Mouse (Mus musculus): Measurements from ENCODE around the gene Mobp.

The Mobp gene

GRCm38 (mm10) chr9:120210865-120211264 is 61.4 kb downstream of the Mobp start:
- no peak for DNase-seq (ENCODE audit: low spot score in 2 of 2)

GRCm38 (mm10) chr9:120212936-120213335 is 63.4 kb downstream of the Mobp start:
- DNase-seq (ENCODE audit: low spot score in 2 of 2): no peak

DNA sequence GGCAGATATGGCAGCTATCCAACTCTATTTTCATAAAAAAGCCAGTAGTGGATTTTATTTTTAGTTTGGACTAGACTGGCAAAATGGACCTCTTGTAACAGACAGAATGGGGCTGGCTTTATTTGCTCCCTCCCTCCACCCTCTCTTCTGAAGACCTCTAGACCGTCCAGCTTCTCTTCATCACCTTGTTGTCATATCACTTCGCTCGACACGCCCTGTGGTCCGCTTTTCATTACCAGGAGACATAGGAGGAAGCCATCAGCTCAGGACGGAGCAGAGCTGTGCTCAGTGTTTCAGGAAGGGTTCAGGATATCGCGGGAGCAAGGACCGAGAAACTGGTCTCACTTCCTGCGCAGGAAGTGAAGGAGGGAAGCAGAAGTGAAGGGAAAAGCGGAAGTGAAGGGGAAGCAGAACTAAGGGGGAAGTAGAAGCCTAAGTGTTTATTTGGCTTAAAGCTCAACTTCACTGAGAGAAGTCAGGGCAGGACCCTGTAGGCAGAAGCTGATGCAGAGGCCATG is 65.5 kb downstream of the Mobp start:
- DNase-seq (ENCODE audit: low spot score in 2 of 2): no peak

DNA sequence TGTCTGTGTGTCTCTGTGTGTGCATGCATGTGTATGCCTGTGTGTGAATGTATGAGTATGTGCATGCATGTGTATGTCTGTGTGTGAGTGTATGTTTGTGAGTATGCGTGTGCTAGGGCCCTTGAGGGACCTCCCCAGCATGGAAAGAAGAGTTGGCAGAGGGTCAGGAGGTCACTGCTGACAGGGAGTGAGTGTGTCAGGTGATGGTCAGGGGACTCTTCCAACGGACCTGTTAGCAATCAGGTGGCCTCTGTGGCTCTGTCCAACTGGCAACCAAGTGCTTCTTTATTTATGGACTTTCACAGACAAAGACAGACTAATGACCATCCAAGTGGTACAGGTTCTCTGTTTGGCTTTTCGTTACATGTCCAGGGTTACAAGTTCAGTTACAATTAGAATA is 69.9 kb downstream of the Mobp start:
- no peak for DNase-seq (ENCODE audit: low spot score in 2 of 2)
